Mouse (Mus musculus) CH12.LX (cell line): Measurements from ENCODE around the gene Cwf19l1.

Source experiments
- CTCF ChIP-seq, 2 experiments: IDR thresholded peaks in 1 of 2; conservative IDR thresholded peaks in 1 of 2; 2 replicates each; pipeline ENCODE4 v1.5.1; 2011 to 2012; ENCODE audit warnings: low read depth in 2 of 2, low read length in 2 of 2, improper control_type of control experiment in 1 of 2, inconsistent platforms in 1 of 2, mild to moderate bottlenecking in 1 of 2, moderate library complexity in 1 of 2
- ELF1 ChIP-seq: IDR thresholded peaks from 2 replicates; pipeline ENCODE4 v1.6.1; 2014; ENCODE audit warnings: low read depth, mild to moderate bottlenecking, inconsistent platforms, low read length, improper control_type of control experiment
- EP300 ChIP-seq: IDR thresholded peaks from 2 replicates; pipeline ENCODE4 v1.6.1; 2011; ENCODE audit warnings: low read length, improper control_type of control experiment
- JUND ChIP-seq: conservative IDR thresholded peaks from 2 replicates; pipeline ENCODE4 v1.6.1; 2011; ENCODE audit warnings: low read depth, low read length, improper control_type of control experiment
- MAZ ChIP-seq: IDR thresholded peaks from 2 replicates; pipeline ENCODE4 v1.6.1; 2012; ENCODE audit warnings: low read depth, mild to moderate bottlenecking, inconsistent platforms, low read length, improper control_type of control experiment, moderate library complexity
- RAD21 ChIP-seq: IDR thresholded peaks from 2 replicates; pipeline ENCODE4 v1.6.1; 2011; ENCODE audit warnings: low read depth, mild to moderate bottlenecking, low read length, improper control_type of control experiment, moderate library complexity
- UBTF ChIP-seq: IDR thresholded peaks from 2 replicates; pipeline ENCODE4 v1.6.1; 2012; ENCODE audit warnings: low read depth, mild to moderate bottlenecking, inconsistent platforms, low read length, improper control_type of control experiment, moderate library complexity

DNA sequence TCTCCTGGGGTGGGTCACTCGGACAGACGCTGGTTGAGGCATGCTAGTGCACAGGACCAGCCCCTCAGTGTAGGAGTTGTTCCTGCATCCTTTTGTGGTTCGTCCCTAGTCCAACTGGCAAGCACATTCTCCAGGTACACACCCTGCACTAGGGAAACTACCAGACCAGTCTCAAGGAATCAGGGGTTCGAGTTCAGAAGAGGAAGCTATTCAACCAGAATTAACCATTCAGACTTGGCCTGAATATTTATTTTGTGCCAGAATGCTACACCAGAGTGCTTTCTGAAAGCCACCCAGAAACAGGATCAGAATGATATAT, 65.8 kb downstream of the Cwf19l1 start:
- TF ChIP-seq JUND (no peak), EP300 (no peak), MAZ (no peak), RAD21 (no peak), ELF1 (no peak), CTCF (conservative IDR thresholded peaks at IDR 0.05 in 1 of 2, IDR thresholded peaks at IDR 0.05 in 1 of 2; ENCODE audit: low read depth in 2 of 2, low read length in 2 of 2) (no peak), UBTF (no peak)
